Mouse (Mus musculus) heart, postnatal 0 days (tissue): Measurements from ENCODE around the gene Zfp622.

Experiments used
- CTCF ChIP-seq: IDR thresholded peaks from 2 replicates; pipeline ENCODE4 v1.5.1; 2016; ENCODE audit warnings: antibody characterized with exemption, control low read depth, low read depth
- EP300 ChIP-seq: IDR thresholded peaks from 2 replicates; pipeline ENCODE4 v1.6.1; 2016; ENCODE audit warnings: antibody characterized with exemption, low read depth

DNA sequence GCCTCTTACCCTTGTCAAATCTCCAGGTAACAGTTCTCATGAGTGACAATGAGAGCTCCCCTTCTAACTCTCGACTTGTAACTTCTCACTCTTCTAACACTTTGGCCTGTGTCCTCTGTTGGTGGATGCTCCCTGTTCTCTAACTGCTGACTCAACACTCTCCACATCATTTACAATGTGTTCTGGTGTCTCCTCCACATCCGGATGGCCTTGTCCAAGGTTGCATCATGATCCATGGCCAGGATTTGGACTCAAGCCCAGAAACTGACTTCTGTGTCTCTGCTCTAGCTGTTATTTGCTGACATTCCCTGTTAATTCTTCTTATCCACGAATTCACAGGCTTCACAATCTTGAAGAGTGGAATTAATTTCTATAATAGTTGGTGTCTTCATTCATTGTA lies 47.5 kb downstream of the Zfp622 start:
- TF ChIP-seq CTCF = no peak
- no peak for TF ChIP-seq EP300
